ENCODE assay signal across 15 mouse cellular contexts in genomic region chr1:62721706-62722187, GRCm38 (mm10). TPM values are rescaled to one million over a fixed set of nuclear protein-coding genes. Genes with fewer than 3 reads are reported as not detected.
DNase-seq lines count a peak whose midpoint lies in the region; ATAC-seq and TF ChIP-seq lines count a peak whose summit lies in the region.
"Had no signal": no experiment of that assay in that cellular context is flagged by ENCODE, and none has a peak within 500 bp of the region (broad histone marks: within the 10 kb centered on the region; RNA-seq: fewer than 3 reads in every experiment).

No protein-coding gene starts in this region.

- intact Hi-C loops in left cerebral cortex, adult 2 months (cut with DNase I), result loop anchor here (5.0 kb wide), 2 partner anchors 206 to 246 kb away; no protein-coding TSS in a partner anchor

- H3K4me1 ChIP-seq in brown adipose tissue, adult 24 weeks (ENCODE audit: control insufficient read depth, insufficient read depth, insufficient read length, low read length), result peaks cover 65% of the 10 kb centered on the region
- no peaks in the 10 kb centered on the region for H3K4me1 ChIP-seq in stomach, postnatal 0 days (replicated peaks; ENCODE audit: control insufficient read depth, insufficient read depth)
- no peaks in the 10 kb centered on the region; the same call in 1 of the 2 replicates for H3K4me1 ChIP-seq in intestine, postnatal 0 days (replicated peaks; ENCODE audit: control insufficient read depth, insufficient read depth, low read length)

- WGBS in stomach, postnatal 0 days, result 72% methylated on average over 7 of the region's 7 CpGs
- 79% methylated on average over 7 of the region's 7 CpGs for WGBS in intestine, postnatal 0 days

- no peaks in the 10 kb centered on the region for H3K9me3 ChIP-seq in stomach, postnatal 0 days (ENCODE audit: control insufficient read depth, low read length)
- no peaks in the 10 kb centered on the region for H3K9me3 ChIP-seq in intestine, postnatal 0 days (ENCODE audit: control insufficient read depth)
- H3K9me3 ChIP-seq: forebrain, embryonic 13.5 days; G1E; neural tube, embryonic 12.5 days; stomach, embryonic 15.5 days had no signal

- H3K36me3 ChIP-seq in stomach, postnatal 0 days (ENCODE audit: control insufficient read depth, insufficient read depth, low read length), result 0 out of 2 replicates have a peak, but pooled peaks cover 2% of the 10 kb centered on the region
- H3K36me3 ChIP-seq in intestine, postnatal 0 days (ENCODE audit: control insufficient read depth, insufficient read depth), result 0 out of 2 replicates have a peak, but pooled peaks cover 4% of the 10 kb centered on the region
- H3K36me3 ChIP-seq: G1E; stomach, embryonic 15.5 days had no signal

- no peak overlapping the region for H3K4me3 ChIP-seq in left cerebral cortex, adult 2 months
- H3K4me3 ChIP-seq in brown adipose tissue, adult 24 weeks (ENCODE audit: insufficient read depth, low read depth, low read length), result no peak overlapping the region
- H3K4me3 ChIP-seq in stomach, postnatal 0 days (ENCODE audit: low read depth, low read length), result no peak overlapping the region
- no peak overlapping the region for H3K4me3 ChIP-seq in intestine, postnatal 0 days (ENCODE audit: low read depth, low read length)
- H3K4me3 ChIP-seq: forebrain, embryonic 13.5 days; midbrain, embryonic 10.5 days; neural tube, embryonic 12.5 days; stomach, embryonic 15.5 days had no signal

- H3K9ac ChIP-seq in stomach, postnatal 0 days (ENCODE audit: low read length), result no peak overlapping the region
- no peak overlapping the region for H3K9ac ChIP-seq in intestine, postnatal 0 days (ENCODE audit: low read depth, low read length)
- H3K9ac ChIP-seq: forebrain, embryonic 13.5 days; neural tube, embryonic 12.5 days; stomach, embryonic 15.5 days had no signal

- no peak for TF ChIP-seq EP300 in stomach, postnatal 0 days (optimal IDR thresholded peaks at IDR 0.05)

- no peaks in the 10 kb centered on the region for H3K27me3 ChIP-seq in stomach, postnatal 0 days (ENCODE audit: control insufficient read depth, insufficient read depth, low read length)
- H3K27me3 ChIP-seq in intestine, postnatal 0 days (replicated peaks; ENCODE audit: control insufficient read depth, insufficient read depth, low read length), result no peaks in the 10 kb centered on the region
- H3K27me3 ChIP-seq: stomach, embryonic 15.5 days had no signal

- ATAC-seq in stomach, postnatal 0 days (ENCODE audit: low FRiP score, low TSS enrichment), result no peak
- no peak for ATAC-seq in CD4-positive, CD25-positive, alpha-beta regulatory T cell, adult 4 months
- no peak for ATAC-seq in intestine, postnatal 0 days
- ATAC-seq: forebrain, embryonic 13.5 days; lung, postnatal 0 days had no signal

- 0 out of 2 replicates have a peak overlapping the region, but pooled peaks have one; percentile 21 for H3K27ac ChIP-seq in left cerebral cortex, adult 2 months
- peak overlapping the region; percentile 81 for H3K27ac ChIP-seq in brown adipose tissue, adult 24 weeks (replicated peaks; ENCODE audit: low read depth, low read length)
- H3K27ac ChIP-seq in stomach, postnatal 0 days (replicated peaks), result 0 out of 2 replicates have a peak overlapping the region, but pooled peaks have one; percentile 8
- no peak overlapping the region for H3K27ac ChIP-seq in intestine, postnatal 0 days (ENCODE audit: low read depth, low read length)
- H3K27ac ChIP-seq: forebrain, embryonic 13.5 days; midbrain, embryonic 10.5 days; neural tube, embryonic 12.5 days; stomach, embryonic 15.5 days had no signal

- H3K4me2 ChIP-seq in stomach, postnatal 0 days (replicated peaks; ENCODE audit: low read depth), result no peak overlapping the region
- no peak overlapping the region for H3K4me2 ChIP-seq in intestine, postnatal 0 days (replicated peaks; ENCODE audit: low read depth)
- H3K4me2 ChIP-seq: forebrain, embryonic 13.5 days; neural tube, embryonic 12.5 days; stomach, embryonic 15.5 days had no signal

- no peak for DNase-seq in left cerebral cortex, adult 2 months (ENCODE audit: extremely low spot score in 1 of 2, low spot score in 2 of 2)
- no peak for DNase-seq in left cerebral cortex, adult 9 months (ENCODE audit: low spot score in 2 of 2)
- DNase-seq in adipocyte (ENCODE audit: low spot score), result peak; percentile 48
- no peak for DNase-seq in stomach, postnatal 0 days (ENCODE audit: low spot score)
- DNase-seq: gastrocnemius, postnatal 14 days; kidney, adult 11 months had no signal

- no peak for TF ChIP-seq CTCF in left cerebral cortex, adult 2 months (IDR thresholded peaks at IDR 0.05)
- TF ChIP-seq CTCF in stomach, postnatal 0 days (IDR thresholded peaks at IDR 0.05; ENCODE audit: low read depth), result no peak
- TF ChIP-seq CTCF in intestine, postnatal 0 days (IDR thresholded peaks at IDR 0.05; ENCODE audit: low read depth), result no peak

RNA-seq across cellular contexts. Expression of gene Nrp2, which starts 18.7 kb away (rescaled TPM):
- 10 to 100 TPM; 32.8 to 34.7 TPM for total RNA-seq in left cerebral cortex, adult 2 months (2021)
- 40.3 and 43.2 TPM in 2 replicates for polyA plus RNA-seq in brown adipose tissue, adult 24 weeks (2012; ENCODE audit: insufficient read depth, insufficient read length, missing spikeins)
- 10.2 TPM in 2 replicates for polyA plus RNA-seq in stomach, postnatal 0 days (2015; fragmentation: Nextera tagmentation; extraction: Ambion mirVana)
- polyA plus RNA-seq in CD4-positive, CD25-positive, alpha-beta regulatory T cell, adult 4 months (2017; shearing (Covaris generic)), result under 1 TPM; 0.38 to 0.61 TPM
- polyA plus RNA-seq in intestine, postnatal 0 days (2015; fragmentation: Nextera tagmentation; extraction: Ambion mirVana), result 11.7 and 12.7 TPM in 2 replicates
